Mouse (Mus musculus) ES-E14 (cell line): ENCODE data around the gene Trnt1.

Experiments used
- CHD2 ChIP-seq: IDR thresholded peaks from 2 replicates; pipeline ENCODE4 v1.6.1; 2014; ENCODE audit warnings: mild to moderate bottlenecking, low read depth, low read length, inconsistent platforms
- HCFC1 ChIP-seq: IDR thresholded peaks from 2 replicates; pipeline ENCODE4 v1.6.1; 2012; ENCODE audit warnings: low read length, inconsistent platforms, borderline replicate concordance; ENCODE audit not compliant: insufficient read depth
- MAFK ChIP-seq: IDR thresholded peaks from 2 replicates; pipeline ENCODE4 v1.6.1; 2014; ENCODE audit warnings: mild to moderate bottlenecking, low read depth, low read length, inconsistent platforms; ENCODE audit not compliant: insufficient read depth
- ZC3H11A ChIP-seq: IDR thresholded peaks from 2 replicates; pipeline ENCODE4 v1.6.1; 2012; ENCODE audit warnings: low read depth, mild to moderate bottlenecking, inconsistent platforms, low read length, borderline replicate concordance
- ZNF384 ChIP-seq: IDR thresholded peaks from 2 replicates; pipeline ENCODE4 v1.6.1; 2012; ENCODE audit warnings: low read depth, low read length, inconsistent platforms

GRCm38 (mm10) chr6:106745673-106746394 is 23.1 kb upstream of the Trnt1 start:
- TF ChIP-seq ZC3H11A (no peak), HCFC1 (no peak), ZNF384 (no peak), CHD2 (no peak), MAFK (no peak)
